Mouse (Mus musculus) neural tube, embryonic 14.5 days (tissue): ENCODE results near the gene Neb. TPM values are rescaled to one million over a fixed set of nuclear protein-coding genes. Genes with fewer than 3 reads are reported as not detected.

Experiments used
- ATAC-seq: fragments of 200-750 bp; cut with Nextera tagmentation; 2 replicates; pipeline ENCODE4 v1.8.0; 2017; ENCODE audit warnings: low read depth, mild to moderate bottlenecking, moderate TSS enrichment, moderate library complexity
- H3K27ac ChIP-seq: fragments of 300-500 bp; sonication (generic); 2 replicates; pipeline ENCODE4 v1.5.1; 2014; ENCODE audit warnings: low read depth, mild to moderate bottlenecking, control low read depth, low read length, moderate library complexity, mixed read lengths
- H3K27me3 ChIP-seq: fragments of 300-500 bp; sonication (generic); 2 replicates; pipeline ENCODE4 v1.6.1; 2014; ENCODE audit warnings: low read length; ENCODE audit not compliant: control insufficient read depth, insufficient read depth
- H3K36me3 ChIP-seq: fragments of 300-500 bp; sonication (generic); 2 replicates; pipeline ENCODE4 v1.6.1; 2014; ENCODE audit warnings: low read length, mixed read lengths; ENCODE audit not compliant: control insufficient read depth, insufficient read depth
- H3K4me1 ChIP-seq: fragments of 300-500 bp; sonication (generic); 2 replicates; pipeline ENCODE4 v1.6.1; 2014; ENCODE audit warnings: low read length; ENCODE audit not compliant: control insufficient read depth, insufficient read depth
- H3K4me2 ChIP-seq: fragments of 300-500 bp; sonication (generic); 2 replicates; pipeline ENCODE4 v1.6.1; 2014; ENCODE audit warnings: mild to moderate bottlenecking, low read depth, low read length, control low read depth
- H3K4me3 ChIP-seq: fragments of 300-500 bp; sonication (generic); 2 replicates; pipeline ENCODE4 v1.5.1; 2014; ENCODE audit warnings: low read depth, low read length, control low read depth, mixed read lengths
- H3K9ac ChIP-seq: fragments of 300-500 bp; sonication (generic); replicated peaks from 2 replicates; pipeline ENCODE4 v1.6.1; 2014; ENCODE audit warnings: low read depth, mild to moderate bottlenecking, control low read depth, low read length, mixed read lengths
- H3K9me3 ChIP-seq: fragments of 300-500 bp; sonication (generic); 2 replicates; pipeline ENCODE4 v1.6.1; 2016; ENCODE audit warnings: low read length; ENCODE audit not compliant: control insufficient read depth
- WGBS: fragments of 180-500 bp; shearing (Covaris S2); extraction: QIAGEN DNeasy Blood & Tissue Kit; methylation state at CpG from one replicate; pipeline ENCODE4 v1.1.7; 2014; 5-methylcytosine and 5-hydroxymethylcytosine counted together
- polyA plus RNA-seq: library from polyadenylated mRNA; unstranded; fragments of >200 nt; fragmentation: Nextera tagmentation; extraction: Ambion mirVana; gene quantifications from 2 replicates; pipeline ENCODE4 v1.2.1, GENCODE M21; 2014

The Neb gene
- polyA plus RNA-seq, 1 experiment from 2014 or later: 1.9 TPM

DNA sequence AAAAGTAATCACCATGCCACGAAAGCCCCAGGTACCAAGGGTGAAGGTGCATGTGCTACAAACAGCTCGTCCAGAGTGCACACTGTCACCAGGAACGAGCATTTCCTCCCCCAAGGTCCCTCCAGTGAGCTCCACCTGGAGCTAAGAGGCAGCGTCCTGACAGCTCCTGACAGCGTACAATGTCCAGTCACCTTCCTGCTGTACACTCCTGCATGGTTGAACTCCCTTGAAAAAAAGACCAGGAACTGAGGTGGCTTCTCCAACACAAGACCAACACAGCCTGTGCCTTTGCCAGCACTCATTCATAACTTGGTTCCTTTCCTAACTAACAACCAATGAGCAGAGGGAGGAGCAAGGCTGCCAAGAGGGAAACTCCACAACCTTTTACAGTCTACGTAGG lies 42.9 kb upstream of the Neb start:
- Histone ChIP-seq H3K4me2 (no peak overlapping the region), H3K27ac (no peak overlapping the region), H3K36me3 (no peaks in the 10 kb centered on the region), H3K4me3 (no peak overlapping the region), H3K4me1 (peaks cover 9% of the 10 kb centered on the region; the same call in 1 of the 2 replicates), H3K9me3 (no peaks in the 10 kb centered on the region; the same call in 1 of the 2 replicates), H3K27me3 (no peaks in the 10 kb centered on the region), H3K9ac (no peak overlapping the region)
- WGBS: 88% methylated on average over 6 of the region's 6 CpGs
- ATAC-seq: no peak

DNA sequence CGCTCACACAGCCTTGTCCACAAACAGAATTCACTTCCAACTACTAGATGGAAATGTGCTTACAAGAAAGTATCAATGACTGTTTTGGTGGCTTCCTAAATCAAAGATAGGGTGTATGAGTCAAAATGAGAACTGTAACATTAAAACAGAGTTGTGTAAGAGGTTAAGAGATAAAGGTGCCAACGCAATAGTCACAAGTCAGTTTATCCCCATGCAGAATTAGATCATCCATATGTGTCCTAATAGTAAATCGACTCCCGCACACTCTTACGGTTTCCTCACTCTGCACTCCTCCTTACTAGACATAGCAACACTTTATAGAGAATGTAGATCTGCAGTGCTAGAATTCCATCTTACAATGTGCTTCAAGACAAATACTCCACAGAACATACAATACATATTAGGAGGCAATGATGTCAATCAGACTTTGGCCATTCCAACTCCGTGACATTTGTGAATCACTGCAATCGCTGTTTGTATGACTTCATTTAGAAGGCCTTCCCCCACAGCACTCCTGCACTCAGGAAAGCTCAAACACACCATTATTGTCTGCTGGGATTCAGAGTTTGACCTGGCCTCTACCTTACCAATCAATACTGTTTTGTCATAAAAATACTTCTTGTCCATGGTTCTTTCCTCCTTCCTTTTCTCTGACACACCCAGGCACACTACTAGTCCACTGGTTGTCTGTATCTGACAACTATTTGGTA lies 41.9 kb upstream of the Neb start:
- no peak overlapping the region for H3K9ac ChIP-seq
- no peaks in the 10 kb centered on the region; the same call in 1 of the 2 replicates for H3K9me3 ChIP-seq
- no peak overlapping the region for H3K4me3 ChIP-seq
- H3K4me1 ChIP-seq: peaks cover 9% of the 10 kb centered on the region; the same call in 1 of the 2 replicates
- H3K27me3 ChIP-seq: no peaks in the 10 kb centered on the region
- H3K4me2 ChIP-seq: no peak overlapping the region
- no peak for ATAC-seq
- peaks cover 6% of the 10 kb centered on the region; the same call in 1 of the 2 replicates for H3K36me3 ChIP-seq
- 93% methylated on average over 7 of the region's 7 CpGs for WGBS
- H3K27ac ChIP-seq: no peak overlapping the region

DNA sequence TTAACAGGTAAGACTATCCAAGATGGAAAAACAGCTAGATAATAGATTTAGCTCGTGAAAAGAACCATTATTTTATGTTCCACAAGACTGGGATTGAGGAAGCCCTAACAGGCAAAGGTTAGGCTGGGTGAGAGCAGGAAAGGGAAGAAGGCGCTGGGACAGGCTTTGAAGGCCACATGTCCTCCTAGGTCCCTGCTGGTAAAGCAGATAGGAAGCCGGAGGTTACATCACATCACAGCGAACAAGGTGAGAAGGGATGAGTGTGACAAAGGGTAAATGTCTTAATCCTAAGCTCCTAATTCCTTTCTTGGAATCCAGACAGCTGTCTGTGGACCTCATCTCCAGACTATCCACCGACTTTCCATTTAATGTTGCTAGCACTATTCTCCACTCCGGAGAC lies 41.0 kb upstream of the Neb start:
- Histone ChIP-seq H3K36me3 (peaks cover 6% of the 10 kb centered on the region; the same call in 1 of the 2 replicates), H3K4me2 (no peak overlapping the region), H3K27ac (no peak overlapping the region), H3K9me3 (no peaks in the 10 kb centered on the region; the same call in 1 of the 2 replicates), H3K9ac (no peak overlapping the region), H3K27me3 (no peaks in the 10 kb centered on the region), H3K4me3 (no peak overlapping the region), H3K4me1 (peaks cover 9% of the 10 kb centered on the region; the same call in 1 of the 2 replicates)
- no peak for ATAC-seq
- 88% methylated on average over 6 of the region's 6 CpGs for WGBS

DNA sequence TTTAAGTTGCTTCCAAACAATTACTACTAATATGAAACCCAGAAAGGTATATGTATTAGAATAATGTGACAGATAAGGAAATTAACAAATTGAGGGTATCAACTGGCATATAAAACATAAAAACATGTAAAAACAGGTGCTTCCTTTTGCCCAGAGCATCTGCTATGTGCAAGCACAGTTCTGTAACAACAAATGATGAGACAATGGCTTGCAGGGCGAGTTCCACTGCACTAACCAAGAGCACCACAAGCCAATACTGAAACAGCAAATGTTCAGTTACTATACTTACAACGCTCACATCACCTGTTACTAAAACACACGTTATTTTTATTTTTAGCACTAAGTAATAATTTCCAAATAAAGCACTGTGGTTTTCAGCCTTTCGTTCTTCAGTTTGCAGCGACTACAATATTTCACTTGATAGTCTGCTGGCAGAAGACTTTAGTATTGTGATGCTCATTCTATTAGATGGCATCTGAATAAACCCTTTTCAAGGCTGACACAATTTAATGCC lies 34.3 kb upstream of the Neb start:
- peaks cover 20% of the 10 kb centered on the region for H3K9me3 ChIP-seq
- no peak overlapping the region for H3K27ac ChIP-seq
- H3K4me2 ChIP-seq: no peak overlapping the region
- H3K27me3 ChIP-seq: no peaks in the 10 kb centered on the region
- no peaks in the 10 kb centered on the region for H3K4me1 ChIP-seq
- ATAC-seq: no peak
- H3K9ac ChIP-seq: no peak overlapping the region
- WGBS: 97% methylated on average over 5 of the region's 5 CpGs
- H3K36me3 ChIP-seq: peaks cover 44% of the 10 kb centered on the region
- H3K4me3 ChIP-seq: no peak overlapping the region

DNA sequence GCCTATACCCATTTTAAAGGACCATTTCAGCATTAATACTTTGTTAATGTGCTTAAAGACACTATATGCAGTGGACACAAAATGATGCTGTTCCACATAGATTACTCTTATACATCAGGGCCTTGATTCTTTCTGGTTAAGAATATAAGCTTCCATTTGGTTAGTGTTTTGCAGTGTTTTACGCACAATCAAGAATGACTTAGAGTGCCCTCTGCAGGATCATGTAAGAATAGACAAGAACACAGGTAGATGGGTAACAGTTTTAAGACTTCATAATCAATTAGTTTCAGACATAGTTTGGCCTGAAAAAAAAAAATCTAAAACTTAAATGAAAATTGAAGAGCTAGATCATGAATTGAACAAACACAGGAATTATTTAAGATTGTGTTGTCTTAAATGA lies 28.2 kb upstream of the Neb start:
- ATAC-seq: no peak
- H3K9ac ChIP-seq: no peak overlapping the region
- 100% methylated on average over 1 of the region's 1 CpGs for WGBS
- H3K27me3 ChIP-seq: no peaks in the 10 kb centered on the region
- H3K27ac ChIP-seq: no peak overlapping the region
- H3K4me1 ChIP-seq: no peaks in the 10 kb centered on the region
- H3K9me3 ChIP-seq: peaks cover 20% of the 10 kb centered on the region
- H3K4me3 ChIP-seq: no peak overlapping the region
- peaks cover 40% of the 10 kb centered on the region for H3K36me3 ChIP-seq
- H3K4me2 ChIP-seq: no peak overlapping the region

DNA sequence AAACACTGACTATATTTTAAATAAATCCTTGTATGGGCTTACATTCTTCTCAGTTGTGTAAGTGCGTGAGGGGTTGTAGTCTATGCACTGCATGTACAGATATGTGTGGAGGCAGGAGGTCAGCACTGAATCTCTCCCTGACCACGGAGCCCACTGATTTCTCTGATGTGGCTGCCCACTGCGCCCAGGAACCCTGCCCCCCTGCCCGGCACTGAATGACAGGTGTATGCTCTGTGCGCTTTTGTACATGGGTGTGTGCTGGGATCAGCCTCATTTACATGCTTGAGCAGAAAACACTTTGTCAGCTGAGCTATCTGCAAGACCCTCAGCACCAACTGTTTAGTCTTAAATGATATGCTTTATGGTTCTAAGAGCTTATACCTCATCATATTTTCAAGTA lies 27.0 kb upstream of the Neb start:
- no peak overlapping the region for H3K4me3 ChIP-seq
- no peaks in the 10 kb centered on the region for H3K4me1 ChIP-seq
- no peak for ATAC-seq
- WGBS: 95% methylated on average over 5 of the region's 5 CpGs
- peaks cover 29% of the 10 kb centered on the region for H3K36me3 ChIP-seq
- peaks cover 10% of the 10 kb centered on the region for H3K9me3 ChIP-seq
- no peak overlapping the region for H3K4me2 ChIP-seq
- H3K27ac ChIP-seq: no peak overlapping the region
- no peaks in the 10 kb centered on the region for H3K27me3 ChIP-seq
- H3K9ac ChIP-seq: no peak overlapping the region

DNA sequence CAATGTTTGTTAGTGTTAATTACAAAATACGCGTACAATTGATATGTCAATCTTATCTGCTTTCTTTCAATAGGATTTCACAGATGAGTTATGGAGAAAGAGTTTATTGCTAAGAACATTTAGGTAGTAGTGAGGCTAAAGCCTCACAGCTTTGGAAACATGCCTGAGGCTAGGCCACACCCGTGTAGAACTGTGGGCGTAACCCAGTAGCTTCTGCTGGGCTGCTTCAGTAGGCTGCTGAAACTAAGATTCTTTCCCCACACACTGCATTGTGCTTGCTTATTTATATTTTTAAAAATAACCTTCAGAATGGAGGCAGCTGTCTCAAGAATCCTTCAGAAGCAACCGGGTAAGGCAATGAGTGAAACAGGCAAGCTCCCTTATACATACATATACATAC lies 16.3 kb upstream of the Neb start:
- Histone ChIP-seq H3K9ac (no peak overlapping the region), H3K4me3 (no peak overlapping the region), H3K4me2 (no peak overlapping the region), H3K4me1 (no peaks in the 10 kb centered on the region), H3K9me3 (no peaks in the 10 kb centered on the region), H3K27me3 (no peaks in the 10 kb centered on the region), H3K27ac (no peak overlapping the region), H3K36me3 (no peaks in the 10 kb centered on the region)
- 90% methylated on average over 5 of the region's 5 CpGs for WGBS
- ATAC-seq: no peak

DNA sequence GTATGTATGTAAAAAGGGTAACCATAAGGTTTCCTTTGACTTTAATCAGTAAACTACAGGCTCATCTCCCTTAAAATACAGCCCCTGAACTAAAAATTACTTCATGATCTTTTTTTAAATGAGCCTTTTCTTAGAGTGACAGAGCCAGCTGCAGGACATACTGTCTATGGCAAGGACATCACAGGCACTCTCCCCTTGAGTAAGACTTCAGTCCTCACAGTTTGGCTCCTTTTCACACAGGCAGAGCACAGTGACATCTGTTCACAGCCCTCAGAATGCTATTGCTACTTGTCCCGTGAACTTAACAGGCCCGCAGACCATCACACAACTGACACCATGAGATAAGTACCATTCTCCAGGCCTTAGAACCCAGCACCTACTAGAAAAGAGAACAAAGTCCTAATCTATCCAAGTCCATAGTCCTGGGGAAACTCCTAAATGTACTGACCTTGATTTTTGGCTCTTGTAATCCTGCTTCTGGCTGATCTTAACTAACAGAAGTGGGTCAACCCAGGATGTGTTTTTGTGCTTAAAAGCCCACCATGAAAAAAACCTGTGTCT lies 12.2 kb upstream of the Neb start:
- no peaks in the 10 kb centered on the region for H3K27me3 ChIP-seq
- no peak for ATAC-seq
- H3K36me3 ChIP-seq: no peaks in the 10 kb centered on the region
- no peaks in the 10 kb centered on the region for H3K4me1 ChIP-seq
- no peak overlapping the region for H3K4me3 ChIP-seq
- no peak overlapping the region for H3K9ac ChIP-seq
- WGBS: 81% methylated on average over 2 of the region's 2 CpGs
- no peaks in the 10 kb centered on the region for H3K9me3 ChIP-seq
- no peak overlapping the region for H3K27ac ChIP-seq
- H3K4me2 ChIP-seq: no peak overlapping the region

DNA sequence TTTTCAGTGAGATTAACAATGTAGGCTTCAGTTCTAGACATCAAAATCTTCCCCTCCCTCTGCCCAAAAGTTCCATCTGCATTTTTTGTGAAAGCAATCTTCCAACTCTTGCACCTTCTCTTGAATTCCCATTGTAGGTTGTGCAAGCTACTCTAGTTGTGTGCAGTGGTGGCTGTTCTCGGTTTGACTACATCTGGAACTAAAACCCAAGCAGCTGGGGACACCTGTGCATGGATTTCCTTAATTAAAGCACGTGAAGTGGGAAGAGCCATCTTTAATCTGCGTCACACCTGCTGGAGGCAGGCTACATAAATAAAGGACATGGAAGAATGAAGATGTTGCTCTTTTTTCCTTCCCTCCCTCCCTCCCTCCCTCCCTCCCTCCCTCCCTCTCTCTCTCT lies 11.7 kb upstream of the Neb start:
- no peak for ATAC-seq
- Histone ChIP-seq H3K9me3 (no peaks in the 10 kb centered on the region), H3K27ac (no peak overlapping the region), H3K36me3 (no peaks in the 10 kb centered on the region), H3K9ac (no peak overlapping the region), H3K4me3 (no peak overlapping the region), H3K4me2 (no peak overlapping the region), H3K27me3 (no peaks in the 10 kb centered on the region), H3K4me1 (no peaks in the 10 kb centered on the region)
- WGBS: 77% methylated on average over 3 of the region's 3 CpGs
